Mouse (Mus musculus) liver, postnatal 0 days (tissue): ENCODE measurements around the gene Adgrf3. TPM values are rescaled to one million over a fixed set of nuclear protein-coding genes. Genes with fewer than 3 reads are reported as not detected.

Experiments
- ATAC-seq: fragments of 200-750 bp; cut with Nextera tagmentation; 2 replicates; pipeline ENCODE4 v1.8.0; 2017; ENCODE audit warnings: mild to moderate bottlenecking, moderate library complexity
- DNase-seq: peaks from one replicate; pipeline ENCODE4 v3.0.0-alpha.2; 2016
- H3K27ac ChIP-seq: fragments of 300-500 bp; sonication (generic); 2 replicates; pipeline ENCODE4 v1.5.1; 2014; ENCODE audit warnings: antibody characterized with exemption, moderate library complexity, mild to moderate bottlenecking, low read depth
- H3K27me3 ChIP-seq: fragments of 300-500 bp; sonication (generic); 2 replicates; pipeline ENCODE4 v1.6.1; 2014; ENCODE audit warnings: low read length, control low read depth, mixed read lengths; ENCODE audit not compliant: insufficient read depth
- H3K36me3 ChIP-seq: fragments of 300-500 bp; sonication (generic); replicated peaks from 2 replicates; pipeline ENCODE4 v1.6.1; 2014; ENCODE audit warnings: mild to moderate bottlenecking, control low read depth, low read length, moderate library complexity, mixed read lengths; ENCODE audit not compliant: insufficient read depth
- H3K4me1 ChIP-seq: fragments of 300-500 bp; sonication (generic); 2 replicates; pipeline ENCODE4 v1.6.1; 2014; ENCODE audit warnings: antibody characterized with exemption, mild to moderate bottlenecking, control low read depth; ENCODE audit not compliant: insufficient read depth
- H3K4me2 ChIP-seq: fragments of 300-500 bp; sonication (generic); 2 replicates; pipeline ENCODE4 v1.6.1; 2014; ENCODE audit warnings: low read depth, mild to moderate bottlenecking, low read length, moderate library complexity, mixed read lengths
- H3K4me3 ChIP-seq: fragments of 300-500 bp; sonication (generic); 2 replicates; pipeline ENCODE4 v1.5.1; 2014; ENCODE audit warnings: low read depth, low read length
- H3K9ac ChIP-seq: fragments of 300-500 bp; sonication (generic); replicated peaks from 2 replicates; pipeline ENCODE4 v1.6.1; 2014; ENCODE audit warnings: mild to moderate bottlenecking, moderate library complexity
- H3K9me3 ChIP-seq: fragments of 300-500 bp; sonication (generic); 2 replicates; pipeline ENCODE4 v1.6.1; 2016; ENCODE audit warnings: mild to moderate bottlenecking, control low read depth, low read length, mixed read lengths
- CTCF ChIP-seq: sonication (generic); IDR thresholded peaks from 2 replicates; pipeline ENCODE4 v1.5.1; 2016; ENCODE audit warnings: antibody characterized with exemption, low read depth
- EP300 ChIP-seq: IDR thresholded peaks from 2 replicates; pipeline ENCODE4 v1.6.1; 2016; ENCODE audit warnings: antibody characterized with exemption, low read depth, mild to moderate bottlenecking
- WGBS: fragments of 180-500 bp; shearing (Covaris S2); extraction: QIAGEN DNeasy Blood & Tissue Kit; methylation state at CpG from one replicate; pipeline ENCODE4 v1.1.7; 2014; ENCODE audit not compliant: insufficient replicate concordance; 5-methylcytosine and 5-hydroxymethylcytosine counted together
- polyA plus RNA-seq: library from polyadenylated mRNA; unstranded; fragments of >200 nt; fragmentation: Nextera tagmentation; extraction: Ambion mirVana; gene quantifications from 2 replicates; pipeline ENCODE4 v1.2.1, GENCODE M21; 2015

The Adgrf3 gene
- not detected in 2 replicates for polyA plus RNA-seq

- no peaks in the 10 kb centered on the region for H3K27me3 ChIP-seq
- no peak for DNase-seq
- no peak within 1 kb of the TSS for H3K27ac ChIP-seq
- WGBS = 38% methylated on average over 5 of the region's 5 CpGs
- no peak for ATAC-seq
- TF ChIP-seq EP300 = no peak
- TF ChIP-seq CTCF = no peak
- H3K4me1 ChIP-seq = no peaks in the 10 kb centered on the region
- no peak within 1 kb of the TSS for H3K9ac ChIP-seq
- H3K36me3 ChIP-seq = no peaks in the 10 kb centered on the region
- H3K4me3 ChIP-seq = no peak within 1 kb of the TSS
- no peaks in the 10 kb centered on the region for H3K9me3 ChIP-seq
- H3K4me2 ChIP-seq = no peak within 1 kb of the TSS
These were observed at the start of gene Adgrf3 for GRCm38 (mm10) chr5:30205493-30205892. Gene Adgrf3 (minus strand): TSS chr5:30205722.

GRCm38 (mm10) chr5:30247666-30248065 lies 42.1 kb upstream of the Adgrf3 start:
- no peaks in the 10 kb centered on the region for H3K27me3 ChIP-seq
- H3K36me3 ChIP-seq = peaks cover 11% of the 10 kb centered on the region; the same call in 1 of the 2 replicates
- peaks cover 10% of the 10 kb centered on the region; the same call in 1 of the 2 replicates for H3K4me1 ChIP-seq
- no peak overlapping the region for H3K4me2 ChIP-seq
- H3K27ac ChIP-seq = no peak overlapping the region
- no peaks in the 10 kb centered on the region for H3K9me3 ChIP-seq
- ATAC-seq = no peak
- H3K4me3 ChIP-seq = no peak overlapping the region
- 88% methylated on average over 1 of the region's 1 CpGs for WGBS
- TF ChIP-seq EP300 = no peak
- TF ChIP-seq CTCF = peak; percentile 47
- no peak overlapping the region for H3K9ac ChIP-seq
- no peak for DNase-seq

GRCm38 (mm10) chr5:30245861-30246416 lies 40.4 kb upstream of the Adgrf3 start:
- 75% methylated on average over 9 of the region's 9 CpGs for WGBS
- H3K36me3 ChIP-seq = peaks cover 4% of the 10 kb centered on the region; the same call in 1 of the 2 replicates
- no peaks in the 10 kb centered on the region for H3K9me3 ChIP-seq
- DNase-seq = no peak
- H3K4me1 ChIP-seq = peaks cover 14% of the 10 kb centered on the region; the same call in 1 of the 2 replicates
- no peak overlapping the region for H3K9ac ChIP-seq
- H3K4me3 ChIP-seq = no peak overlapping the region
- no peak for ATAC-seq
- no peak overlapping the region for H3K27ac ChIP-seq
- no peaks in the 10 kb centered on the region for H3K27me3 ChIP-seq
- no peak overlapping the region for H3K4me2 ChIP-seq
- TF ChIP-seq CTCF (no peak), EP300 (no peak)

- no peak for TF ChIP-seq EP300
- TF ChIP-seq CTCF = peak; percentile 56
- Histone ChIP-seq H3K4me2 (no peak overlapping the region), H3K4me3 (no peak overlapping the region), H3K4me1 (peaks cover 14% of the 10 kb centered on the region; the same call in 1 of the 2 replicates), H3K36me3 (no peaks in the 10 kb centered on the region), H3K27ac (no peak overlapping the region), H3K27me3 (no peaks in the 10 kb centered on the region), H3K9me3 (no peaks in the 10 kb centered on the region), H3K9ac (no peak overlapping the region)
- ATAC-seq (peak; percentile 47; the same call in 1 of the 2 replicates), DNase-seq (no peak)
- 51% methylated on average over 9 of the region's 9 CpGs for WGBS
These were observed 38.2 kb upstream of the Adgrf3 start for GRCm38 (mm10) chr5:30243741-30244140.

- no peak overlapping the region for H3K4me2 ChIP-seq
- H3K27me3 ChIP-seq = no peaks in the 10 kb centered on the region
- peaks cover 14% of the 10 kb centered on the region; the same call in 1 of the 2 replicates for H3K4me1 ChIP-seq
- no peak overlapping the region for H3K27ac ChIP-seq
- ATAC-seq (no peak), DNase-seq (no peak)
- WGBS = 70% methylated on average over 1 of the region's 1 CpGs
- H3K4me3 ChIP-seq = no peak overlapping the region
- no peak for TF ChIP-seq EP300
- no peak for TF ChIP-seq CTCF
- H3K9ac ChIP-seq = no peak overlapping the region
- no peaks in the 10 kb centered on the region for H3K9me3 ChIP-seq
- no peaks in the 10 kb centered on the region for H3K36me3 ChIP-seq
These were observed 36.9 kb upstream of the Adgrf3 start for GRCm38 (mm10) chr5:30242410-30242809.

GRCm38 (mm10) chr5:30240552-30240951 lies 35.0 kb upstream of the Adgrf3 start:
- no peaks in the 10 kb centered on the region for H3K36me3 ChIP-seq
- H3K4me1 ChIP-seq = peaks cover 19% of the 10 kb centered on the region
- no peak for DNase-seq
- WGBS = 63% methylated on average over 7 of the region's 7 CpGs
- TF ChIP-seq EP300 (no peak), CTCF (no peak)
- no peak overlapping the region for H3K9ac ChIP-seq
- H3K4me3 ChIP-seq = no peak overlapping the region
- H3K27ac ChIP-seq = no peak overlapping the region
- H3K27me3 ChIP-seq = no peaks in the 10 kb centered on the region
- no peaks in the 10 kb centered on the region for H3K9me3 ChIP-seq
- no peak for ATAC-seq
- H3K4me2 ChIP-seq = no peak overlapping the region
